Mouse (Mus musculus) T-helper 1 cell (primary cell): ENCODE data around the gene Tnfrsf21.

Experiments
- in situ Hi-C: fragments of 300-600 bp; cut with MboI, MseI; formaldehyde crosslinking; loops from one replicate; pipeline ENCODE4 v1.15.1; 2025; ENCODE audit warnings: high pct_unique_total_duplicates

Tnfrsf21 gene

GRCm38 (mm10) chr17:43016371-43017331 lies at the start of gene Tnfrsf21:
Gene Tnfrsf21, plus strand, starts transcription at chr17:43016555.
- in situ Hi-C loops, result loop anchor here (25.0 kb wide), 1 partner anchor 446 kb away; no protein-coding TSS in a partner anchor

GRCm38 (mm10) chr17:42968174-42968573 lies 48.2 kb upstream of the Tnfrsf21 start:
- in situ Hi-C loops, result no loop called here

DNA sequence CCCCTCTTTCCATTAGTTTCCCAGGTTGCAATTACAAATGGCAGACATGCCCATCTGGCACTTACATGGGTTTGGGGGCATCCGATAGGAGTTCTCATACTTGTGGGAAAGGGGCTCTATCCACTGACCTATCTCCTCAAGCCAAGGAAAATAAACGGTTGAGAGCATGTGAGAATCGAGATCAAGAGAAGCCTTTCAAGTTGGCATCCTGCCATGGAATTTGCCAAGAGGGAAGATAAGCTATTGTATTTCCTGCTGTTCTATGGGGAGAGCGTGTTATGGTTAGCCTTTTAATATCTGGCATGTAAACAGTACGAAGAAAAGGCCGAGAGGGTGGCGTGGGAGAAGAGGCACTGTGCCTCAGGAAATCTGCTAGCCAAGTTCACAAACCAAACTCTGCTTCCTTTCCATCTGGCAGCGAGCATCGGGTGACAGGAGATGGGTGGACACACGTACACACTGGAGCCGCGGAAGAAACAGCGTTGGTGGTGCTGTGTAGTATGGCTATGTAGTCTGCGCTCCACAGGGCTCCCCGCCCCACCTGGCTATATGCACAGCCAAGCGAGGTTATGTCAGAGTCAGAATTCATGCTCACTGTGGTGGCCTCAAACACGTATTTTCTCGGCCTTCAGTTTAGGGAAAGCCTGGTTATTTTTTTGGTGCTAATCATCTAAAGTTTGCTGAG lies 40.9 kb upstream of the Tnfrsf21 start:
- in situ Hi-C loops, result no loop called here

GRCm38 (mm10) chr17:42977766-42978165 lies 38.6 kb upstream of the Tnfrsf21 start:
- in situ Hi-C loops, result no loop called here

- in situ Hi-C loops, result no loop called here
Observed at GRCm38 (mm10) chr17:42978345-42978744, 38.0 kb upstream of the Tnfrsf21 start.

- in situ Hi-C loops, result no loop called here
Observed at GRCm38 (mm10) chr17:42981806-42982205, 34.5 kb upstream of the Tnfrsf21 start.

- in situ Hi-C loops, result no loop called here
Observed at GRCm38 (mm10) chr17:42982568-42982967, 33.8 kb upstream of the Tnfrsf21 start.

DNA sequence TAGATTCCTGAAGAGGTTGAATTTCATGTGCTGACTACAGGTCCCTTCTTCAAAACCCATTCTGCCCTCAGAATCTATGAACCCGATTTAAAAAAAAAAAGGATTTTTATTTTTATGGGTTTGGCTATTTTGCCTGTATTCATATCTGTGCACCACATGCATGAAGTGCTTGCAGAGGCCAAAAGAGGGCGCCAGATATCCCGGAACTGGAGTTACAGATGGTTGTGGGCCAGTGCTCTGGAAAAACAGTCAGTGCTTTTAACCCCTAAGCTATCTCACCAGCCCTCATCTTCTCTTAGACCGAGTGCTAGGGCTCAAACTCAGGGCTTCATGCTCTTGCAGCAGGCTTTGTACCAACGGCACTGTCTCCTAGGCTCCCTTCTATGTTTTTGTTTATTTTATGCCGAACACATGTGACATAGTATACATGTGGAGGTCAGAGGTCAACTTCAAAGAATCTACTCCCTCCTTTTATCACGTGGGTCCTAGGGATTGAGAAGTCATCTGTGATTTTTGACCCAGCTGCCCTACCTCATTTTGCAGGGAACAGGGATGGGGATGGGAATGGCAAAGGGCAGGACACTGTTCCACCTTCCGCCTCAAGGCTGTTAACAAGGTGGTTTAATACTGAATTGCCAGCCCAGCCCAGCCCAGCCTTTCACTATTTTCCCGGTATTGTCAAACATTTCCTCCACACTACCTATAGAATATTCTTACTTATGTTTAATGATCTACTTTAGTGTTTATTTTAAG lies 30.3 kb upstream of the Tnfrsf21 start:
- in situ Hi-C loops, result no loop called here

- in situ Hi-C loops, result no loop called here
Observed at GRCm38 (mm10) chr17:42987692-42988091, 28.7 kb upstream of the Tnfrsf21 start.

DNA sequence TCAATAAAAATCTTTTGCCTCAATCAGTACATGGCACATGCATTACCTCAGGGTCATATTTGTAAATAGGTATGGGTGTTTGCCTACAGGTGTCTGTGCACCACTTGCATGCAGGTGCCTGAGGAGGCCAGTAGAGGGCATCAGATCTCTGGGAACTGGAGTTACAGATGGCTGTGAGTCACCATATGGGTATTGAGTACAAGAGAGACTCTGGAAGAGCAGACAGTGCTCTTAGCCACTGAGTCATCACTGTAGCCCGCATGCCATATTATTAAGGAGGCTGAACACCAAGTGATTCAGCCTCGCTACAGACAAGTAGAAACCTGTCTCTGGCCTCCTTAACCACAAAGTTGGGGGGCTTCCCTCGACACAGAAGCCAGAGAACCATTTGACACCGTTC lies 26.4 kb upstream of the Tnfrsf21 start:
- in situ Hi-C loops, result no loop called here

GRCm38 (mm10) chr17:42991112-42991511 lies 25.2 kb upstream of the Tnfrsf21 start:
- in situ Hi-C loops, result no loop called here

DNA sequence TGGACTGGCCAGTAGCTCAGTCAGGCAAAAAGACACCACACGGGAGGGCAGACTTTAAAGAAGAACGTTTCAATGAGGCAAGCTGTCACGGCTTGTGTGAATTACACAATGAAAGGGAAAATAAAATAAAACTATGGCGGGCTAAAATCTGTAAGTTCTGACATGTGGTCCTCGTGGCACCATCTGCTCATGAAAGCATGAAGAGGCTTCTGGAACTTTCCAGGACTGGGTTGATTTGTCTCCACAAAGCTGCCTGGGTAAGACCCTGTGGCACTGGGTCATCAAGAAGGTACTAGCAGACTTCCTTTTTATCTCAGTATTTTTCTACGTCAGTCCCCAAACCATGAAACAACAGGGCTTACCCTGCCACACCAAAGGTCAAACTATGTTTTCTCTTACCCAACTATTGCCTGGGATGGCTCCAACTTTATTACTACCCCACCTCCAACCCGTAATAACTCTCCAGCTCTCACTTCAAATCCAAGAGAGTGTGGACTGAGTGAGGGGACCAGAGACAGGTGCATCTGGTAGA lies 16.8 kb upstream of the Tnfrsf21 start:
- in situ Hi-C loops, result no loop called here

- in situ Hi-C loops, result loop anchor here (25.0 kb wide), 1 partner anchor 462 kb away; no protein-coding TSS in a partner anchor
Observed at GRCm38 (mm10) chr17:43000598-43000997, 15.8 kb upstream of the Tnfrsf21 start.

- in situ Hi-C loops, result loop anchor here (5.0 to 25.0 kb wide), 2 partner anchors 80 to 450 kb away; no protein-coding TSS in a partner anchor
Observed at GRCm38 (mm10) chr17:43012718-43013117, 3.6 kb upstream of the Tnfrsf21 start.

DNA sequence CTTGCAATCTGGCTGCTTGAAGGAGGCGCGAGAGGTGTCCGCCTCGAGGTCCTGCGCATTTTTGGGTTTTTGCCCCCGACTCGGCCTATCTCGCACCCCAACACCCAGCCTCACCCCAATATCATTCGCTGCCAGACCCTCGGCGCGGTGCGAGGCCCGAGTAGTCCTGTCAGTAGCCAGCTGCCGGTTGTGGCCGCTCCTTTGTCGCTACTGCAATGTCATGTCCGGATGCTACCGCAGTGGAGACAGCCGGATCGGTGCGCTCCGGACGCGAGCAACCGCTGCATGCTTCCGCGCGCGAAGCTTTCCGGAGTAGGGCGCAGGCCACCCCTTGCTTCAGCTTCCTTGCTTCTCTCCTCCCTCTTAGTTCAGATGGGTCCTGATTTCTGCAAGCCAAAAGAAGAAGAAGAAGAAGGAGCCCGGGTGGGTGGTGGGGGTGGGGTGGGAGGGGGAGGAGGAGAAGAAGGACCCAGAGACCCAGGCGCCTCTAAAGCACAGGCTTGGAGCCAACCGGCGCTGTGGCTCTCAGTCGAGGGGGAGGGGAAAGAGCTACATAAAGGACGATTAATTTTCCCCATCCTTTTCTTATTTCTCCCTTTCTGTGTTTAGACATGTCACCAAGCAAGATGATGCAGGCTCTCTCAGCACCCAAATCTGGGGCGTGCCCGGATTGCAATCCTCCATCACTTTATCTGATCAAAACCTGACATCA lies 1.1 kb downstream of the Tnfrsf21 start:
- in situ Hi-C loops, result loop anchor here (25.0 kb wide), 1 partner anchor 445 kb away; no protein-coding TSS in a partner anchor

GRCm38 (mm10) chr17:43018071-43018470 lies 1.7 kb downstream of the Tnfrsf21 start:
- in situ Hi-C loops, result loop anchor here (25.0 kb wide), 1 partner anchor 444 kb away; no protein-coding TSS in a partner anchor

GRCm38 (mm10) chr17:43019660-43020059 lies 3.3 kb downstream of the Tnfrsf21 start:
- in situ Hi-C loops, result loop anchor here (5.0 to 25.0 kb wide), 2 partner anchors 208 to 443 kb away; no protein-coding TSS in a partner anchor

DNA sequence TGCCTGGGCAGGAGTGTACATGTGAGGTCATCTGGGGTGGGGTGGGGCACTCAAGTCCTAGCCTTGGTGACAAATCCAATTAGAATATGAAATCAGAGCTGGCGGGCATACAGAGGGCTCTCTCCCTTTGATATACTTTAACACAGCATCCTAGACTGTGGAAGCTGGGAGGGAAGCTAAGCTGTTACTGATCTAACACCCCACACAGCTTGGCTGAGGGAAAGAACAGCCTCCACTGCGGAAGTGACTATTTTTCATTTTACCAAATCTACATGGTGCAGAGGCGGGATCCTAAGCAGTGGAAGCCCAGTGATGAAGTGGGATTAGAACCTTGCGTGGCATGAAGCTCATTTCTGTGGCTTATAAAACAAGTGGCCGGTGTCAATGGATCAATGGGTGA lies 4.7 kb downstream of the Tnfrsf21 start:
- in situ Hi-C loops, result loop anchor here (5.0 to 25.0 kb wide), 2 partner anchors 206 to 441 kb away; no protein-coding TSS in a partner anchor

- in situ Hi-C loops, result loop anchor here (5.0 to 25.0 kb wide), 2 partner anchors 205 to 440 kb away; no protein-coding TSS in a partner anchor
Observed at GRCm38 (mm10) chr17:43022056-43022455, 5.7 kb downstream of the Tnfrsf21 start.

GRCm38 (mm10) chr17:43023637-43024217 lies 7.4 kb downstream of the Tnfrsf21 start:
- in situ Hi-C loops, result loop anchor here (5.0 to 25.0 kb wide), 2 partner anchors 204 to 439 kb away; no protein-coding TSS in a partner anchor
